Mouse (Mus musculus) thymus, adult 2 months (tissue): ENCODE measurements around the gene Mmd2.

Source experiments
- CTCF ChIP-seq: fragments of 200-500 bp; IDR thresholded peaks from 2 replicates; pipeline ENCODE4 v1.5.1; 2012; ENCODE audit warnings: mild to moderate bottlenecking, control low read depth, low read length, moderate library complexity, borderline replicate concordance; ENCODE audit not compliant: control insufficient read depth, poor library complexity, insufficient read depth; ENCODE audit errors: extremely low read depth
- POLR2A ChIP-seq: fragments of 200-500 bp; IDR thresholded peaks from 2 replicates; pipeline ENCODE4 v1.6.1; 2012; ENCODE audit warnings: mild to moderate bottlenecking, low read length, control low read depth, moderate library complexity; ENCODE audit not compliant: control insufficient read depth, poor library complexity, insufficient read depth; ENCODE audit errors: extremely low read depth

DNA sequence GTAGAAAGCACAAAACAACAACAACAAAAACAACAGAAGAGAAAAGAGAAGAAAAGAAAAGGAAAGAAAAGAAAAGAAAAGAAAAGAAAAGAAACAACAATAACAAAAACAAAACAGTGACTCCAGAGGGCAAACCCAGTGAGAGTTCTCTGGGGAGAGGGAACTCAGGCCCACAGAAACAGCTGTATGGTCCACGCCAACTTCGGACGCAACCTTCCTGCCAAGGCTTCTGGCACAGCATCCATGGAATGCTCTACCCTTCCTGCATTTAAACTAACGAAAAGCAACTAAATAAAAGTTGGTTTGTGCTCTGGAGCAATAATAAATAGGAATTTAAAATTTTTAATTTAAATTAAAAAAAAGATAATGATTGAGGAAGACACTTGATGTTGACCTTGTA, 51.9 kb downstream of the Mmd2 start:
- no peak for TF ChIP-seq POLR2A
- no peak for TF ChIP-seq CTCF
